Comparison of ENCODE assay signal across 15 mouse cellular contexts in the genomic region with DNA sequence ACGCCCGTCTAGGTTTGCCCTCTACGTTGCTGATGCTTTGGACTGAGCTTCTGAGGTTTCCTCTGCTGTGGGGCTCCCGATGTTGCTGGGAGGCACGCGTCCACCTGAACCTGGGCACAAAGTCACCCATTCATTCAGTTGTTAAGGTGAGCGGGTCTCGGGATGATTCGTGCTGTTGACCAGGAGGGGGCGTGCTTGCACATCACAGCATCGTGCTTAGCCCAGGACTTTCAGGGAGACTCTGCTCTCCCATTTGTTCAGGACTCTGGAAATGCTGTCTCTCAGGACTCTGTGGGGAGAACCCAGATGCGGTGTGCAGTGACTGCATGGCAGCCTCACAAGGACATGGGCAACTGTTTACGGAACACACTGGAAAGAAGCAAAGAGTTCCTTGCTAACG. TPM values are rescaled to one million over a fixed set of nuclear protein-coding genes. Genes with fewer than 3 reads are reported as not detected.
A peak's percentile ranks its signal among the peaks of the same experiment; 100 is the strongest.
DNase-seq lines count a peak whose midpoint lies in the region; TF ChIP-seq lines count a peak whose summit lies in the region.
"Had no signal": no experiment of that assay in that cellular context is flagged by ENCODE, and none has a peak within 500 bp of the region (broad histone marks: within the 10 kb centered on the region; RNA-seq: fewer than 3 reads in every experiment).

No protein-coding gene starts in this region.

- H3K27ac ChIP-seq in kidney, adult 2 months (ENCODE audit: insufficient read depth, low read depth, low read length) = no peak overlapping the region
- no peak overlapping the region for H3K27ac ChIP-seq in cerebellum, adult 2 months (ENCODE audit: insufficient read depth, low read length)
- H3K27ac ChIP-seq: forebrain, embryonic 10.5 days had no signal

- H3K4me3 ChIP-seq in kidney, adult 2 months (ENCODE audit: insufficient read depth, low read depth, low read length) = no peak overlapping the region
- H3K4me3 ChIP-seq in cerebellum, adult 2 months (replicated peaks; ENCODE audit: insufficient read depth, low read depth, low read length) = no peak overlapping the region
- H3K4me3 ChIP-seq: forebrain, embryonic 10.5 days; kidney, embryonic 15.5 days had no signal

- TF ChIP-seq POLR2A in kidney, adult 2 months (IDR thresholded peaks at IDR 0.05; ENCODE audit: low read depth, low read length) = no peak
- no peak for TF ChIP-seq POLR2A in cerebellum, adult 2 months (IDR thresholded peaks at IDR 0.05; ENCODE audit: borderline replicate concordance, insufficient read depth, low read length)

- DNase-seq in adrenal gland, postnatal 14 days = peak; percentile 27
- DNase-seq in adrenal gland, postnatal 10 days = no peak
- peak; percentile 7 for DNase-seq in kidney, adult 2 months
- DNase-seq in kidney, adult 11 months = no peak
- peak; percentile 22 for DNase-seq in lung, postnatal 36 days
- DNase-seq in lung, postnatal 25 days (ENCODE audit: low spot score) = no peak
- no peak for DNase-seq in urinary bladder, postnatal 14 days (ENCODE audit: low spot score)
- no peak for DNase-seq in cerebellum, adult 2 months
- DNase-seq: adrenal gland, postnatal 25 days; cerebellum, adult 11-12 months; heart, postnatal 14 days had no signal

- WGBS in kidney, adult 2 months = 43% methylated on average over 14 of the region's 14 CpGs
- 42% methylated on average over 14 of the region's 14 CpGs for WGBS in cerebellum, adult 2 months

- 0 out of 2 replicates have a peak, but pooled peaks have one; percentile 20 for TF ChIP-seq CTCF in kidney, adult 2 months (conservative IDR thresholded peaks at IDR 0.05; ENCODE audit: insufficient read depth, insufficient read length, low read depth, low read length)
- no peak for TF ChIP-seq CTCF in cerebellum, adult 2 months (IDR thresholded peaks at IDR 0.05; ENCODE audit: borderline replicate concordance, insufficient read depth, low read depth, low read length)

- no peaks in the 10 kb centered on the region for H3K27me3 ChIP-seq in kidney, adult 2 months (replicated peaks; ENCODE audit: control insufficient read depth, insufficient read depth, low read length)
- H3K27me3 ChIP-seq in cerebellum, adult 2 months (ENCODE audit: control insufficient read depth, insufficient read depth, low read length) = no peaks in the 10 kb centered on the region
- H3K27me3 ChIP-seq: kidney, embryonic 15.5 days had no signal

- no peaks in the 10 kb centered on the region for H3K36me3 ChIP-seq in kidney, adult 2 months (ENCODE audit: control insufficient read depth, insufficient read depth, low read length)
- H3K36me3 ChIP-seq: forebrain, embryonic 10.5 days; kidney, embryonic 15.5 days had no signal

- no peaks in the 10 kb centered on the region for H3K4me1 ChIP-seq in kidney, adult 2 months (ENCODE audit: control insufficient read depth, insufficient read depth, low read length)
- H3K4me1 ChIP-seq in cerebellum, adult 2 months (ENCODE audit: control insufficient read depth, insufficient read depth, low read length) = no peaks in the 10 kb centered on the region
- H3K4me1 ChIP-seq: forebrain, embryonic 10.5 days had no signal

RNA-seq across cellular contexts. Expression of a gene that starts 53.1 kb away (rescaled TPM):
- 0.23 TPM in 1 of 2 replicates, not detected in the other for total RNA-seq in adrenal gland, postnatal 14 days (2021)
- under 1 TPM in 1 of 2 experiments, not detected in 1; 0.15 TPM for total RNA-seq in adrenal gland, postnatal 10 days (2021)
- 0.08 and 0.10 TPM in 2 replicates for polyA plus RNA-seq in kidney, adult 2 months (2012; rRNA removed)
- polyA plus RNA-seq in cerebellum, adult 2 months (2012; rRNA removed) = 0.26 and 0.89 TPM in 2 replicates
- total RNA-seq: adrenal gland, postnatal 25 days; megakaryocyte-erythroid progenitor cell, adult 5-6 weeks had no signal
- polyA plus RNA-seq: forebrain, embryonic 10.5 days; liver, embryonic 11.5 days had no signal

RNA-seq across cellular contexts. Expression of a gene that starts 56.7 kb away (rescaled TPM):
- 19.5 and 22.6 TPM in 2 replicates for total RNA-seq in adrenal gland, postnatal 14 days (2021)
- total RNA-seq in adrenal gland, postnatal 10 days (2021) = 10 to 100 TPM; 22.3 to 30.1 TPM
- polyA plus RNA-seq in kidney, adult 2 months (2012; rRNA removed) = 5.6 and 6.1 TPM in 2 replicates
- 47.8 and 50.9 TPM in 2 replicates for polyA plus RNA-seq in cerebellum, adult 2 months (2012; rRNA removed)

Comparison
In these comparisons a context has a peak if more than half of its experiments do, and no peak if none do; other contexts are left out.
1. DNase-seq: peak in adrenal gland, postnatal 14 days (single experiment), kidney, adult 2 months (single experiment) and lung, postnatal 36 days (single experiment); none in adrenal gland, postnatal 10 days (single experiment), kidney, adult 11 months (single experiment), lung, postnatal 25 days (single experiment), urinary bladder, postnatal 14 days (single experiment) and cerebellum, adult 2 months (0 of 2).